Mouse (Mus musculus): ENCODE measurements around the gene Aebp2.

Gene Aebp2

GRCm38 (mm10) chr6:140606534-140606933 is 15.9 kb upstream of the Aebp2 start:
- DNase-seq (ENCODE audit: low spot score in 2 of 2) = no peak

- no peak for DNase-seq (ENCODE audit: low spot score in 2 of 2)
Measured at GRCm38 (mm10) chr6:140608666-140609065, 13.8 kb upstream of the Aebp2 start.

GRCm38 (mm10) chr6:140609533-140609932 is 12.9 kb upstream of the Aebp2 start:
- DNase-seq (ENCODE audit: low spot score in 2 of 2) = no peak

- no peak for DNase-seq (ENCODE audit: low spot score in 2 of 2)
Measured at GRCm38 (mm10) chr6:140610117-140610516, 12.3 kb upstream of the Aebp2 start.

- no peak for DNase-seq (ENCODE audit: low spot score in 2 of 2)
Measured at GRCm38 (mm10) chr6:140611282-140611681, 11.2 kb upstream of the Aebp2 start.

- no peak for DNase-seq (ENCODE audit: low spot score in 2 of 2)
Measured at GRCm38 (mm10) chr6:140611893-140612473, 10.5 kb upstream of the Aebp2 start.

GRCm38 (mm10) chr6:140613822-140614221 is 8.6 kb upstream of the Aebp2 start:
- no peak for DNase-seq (ENCODE audit: low spot score in 2 of 2)

- DNase-seq (ENCODE audit: low spot score in 2 of 2) = no peak
Measured at GRCm38 (mm10) chr6:140614711-140615110, 7.8 kb upstream of the Aebp2 start.

GRCm38 (mm10) chr6:140620531-140621349 is 1.7 kb upstream of the Aebp2 start:
- DNase-seq (ENCODE audit: low spot score in 2 of 2) = no peak

GRCm38 (mm10) chr6:140621622-140622021 is 841 bp upstream of the Aebp2 start:
- no peak for DNase-seq (ENCODE audit: low spot score in 2 of 2)

GRCm38 (mm10) chr6:140623226-140624095 is 998 bp downstream of the Aebp2 start:
- DNase-seq (ENCODE audit: low spot score in 2 of 2) = peak; percentile 89 to 90

GRCm38 (mm10) chr6:140624096-140625051 is 1.9 kb downstream of the Aebp2 start:
- peak in 1 of 2 experiments; percentile 34 for DNase-seq (ENCODE audit: low spot score in 2 of 2)

GRCm38 (mm10) chr6:140629176-140629859 is 6.9 kb downstream of the Aebp2 start:
- no peak for DNase-seq (ENCODE audit: low spot score in 2 of 2)

GRCm38 (mm10) chr6:140630306-140630705 is 7.8 kb downstream of the Aebp2 start:
- DNase-seq (ENCODE audit: low spot score in 2 of 2) = no peak

GRCm38 (mm10) chr6:140633616-140634015 is 11.2 kb downstream of the Aebp2 start:
- DNase-seq (ENCODE audit: low spot score in 2 of 2) = no peak

- DNase-seq (ENCODE audit: low spot score in 2 of 2) = no peak
Measured at GRCm38 (mm10) chr6:140636290-140636689, 13.8 kb downstream of the Aebp2 start.

- no peak for DNase-seq (ENCODE audit: low spot score in 2 of 2)
Measured at GRCm38 (mm10) chr6:140642010-140642409, 19.5 kb downstream of the Aebp2 start.

GRCm38 (mm10) chr6:140642655-140643054 is 20.2 kb downstream of the Aebp2 start:
- DNase-seq (ENCODE audit: low spot score in 2 of 2) = no peak

GRCm38 (mm10) chr6:140645931-140646330 is 23.5 kb downstream of the Aebp2 start:
- DNase-seq (ENCODE audit: low spot score in 2 of 2) = no peak

GRCm38 (mm10) chr6:140646892-140647291 is 24.4 kb downstream of the Aebp2 start:
- DNase-seq (ENCODE audit: low spot score in 2 of 2) = no peak

- no peak for DNase-seq (ENCODE audit: low spot score in 2 of 2)
Measured at GRCm38 (mm10) chr6:140649812-140650211, 27.3 kb downstream of the Aebp2 start.
